Mouse (Mus musculus): ENCODE results near the gene Fam102b.

Gene Fam102b

GRCm38 (mm10) chr3:109026991-109027470 lies 376 bp downstream of the Fam102b start:
- peak; percentile 46 for DNase-seq (ENCODE audit: low read depth, low spot score)
- no peaks in the 10 kb centered on the region for H3K27me3 ChIP-seq (ENCODE audit: control insufficient read depth, insufficient read depth, low read length, poor library complexity, severe bottlenecking)
- H3K36me3 ChIP-seq (ENCODE audit: control insufficient read depth, insufficient read depth, low read length, poor library complexity, severe bottlenecking): no peaks in the 10 kb centered on the region

- peak; percentile 45 for DNase-seq (ENCODE audit: low read depth, low spot score)
- Histone ChIP-seq H3K36me3 (ENCODE audit: control insufficient read depth, insufficient read depth, low read length, poor library complexity, severe bottlenecking) (no peaks in the 10 kb centered on the region), H3K27me3 (ENCODE audit: control insufficient read depth, insufficient read depth, low read length, poor library complexity, severe bottlenecking) (no peaks in the 10 kb centered on the region)
These were observed 881 bp downstream of the Fam102b start for GRCm38 (mm10) chr3:109026462-109026990.

- H3K27me3 ChIP-seq (ENCODE audit: control insufficient read depth, insufficient read depth, low read length, poor library complexity, severe bottlenecking): no peaks in the 10 kb centered on the region
- H3K36me3 ChIP-seq (ENCODE audit: control insufficient read depth, insufficient read depth, low read length, poor library complexity, severe bottlenecking): no peaks in the 10 kb centered on the region
- DNase-seq (ENCODE audit: low read depth, low spot score): peak; percentile 91
These were observed 1.8 kb downstream of the Fam102b start for GRCm38 (mm10) chr3:109025579-109025978.

- DNase-seq (ENCODE audit: low read depth, low spot score): no peak
- no peaks in the 10 kb centered on the region for H3K27me3 ChIP-seq (ENCODE audit: control insufficient read depth, insufficient read depth, low read length, poor library complexity, severe bottlenecking)
- no peaks in the 10 kb centered on the region for H3K36me3 ChIP-seq (ENCODE audit: control insufficient read depth, insufficient read depth, low read length, poor library complexity, severe bottlenecking)
These were observed 4.3 kb downstream of the Fam102b start for GRCm38 (mm10) chr3:109023066-109023465.

GRCm38 (mm10) chr3:109021720-109022516 lies 5.5 kb downstream of the Fam102b start:
- no peak for DNase-seq (ENCODE audit: low read depth, low spot score)
- H3K27me3 ChIP-seq (ENCODE audit: control insufficient read depth, insufficient read depth, low read length, poor library complexity, severe bottlenecking): no peaks in the 10 kb centered on the region
- H3K36me3 ChIP-seq (ENCODE audit: control insufficient read depth, insufficient read depth, low read length, poor library complexity, severe bottlenecking): no peaks in the 10 kb centered on the region

- Histone ChIP-seq H3K27me3 (ENCODE audit: control insufficient read depth, insufficient read depth, low read length, poor library complexity, severe bottlenecking) (no peaks in the 10 kb centered on the region), H3K36me3 (ENCODE audit: control insufficient read depth, insufficient read depth, low read length, poor library complexity, severe bottlenecking) (no peaks in the 10 kb centered on the region)
- no peak for DNase-seq (ENCODE audit: low read depth, low spot score)
These were observed 9.1 kb downstream of the Fam102b start for GRCm38 (mm10) chr3:109018336-109018735.

- DNase-seq (ENCODE audit: low read depth, low spot score): no peak
- Histone ChIP-seq H3K36me3 (ENCODE audit: control insufficient read depth, insufficient read depth, low read length, poor library complexity, severe bottlenecking) (no peaks in the 10 kb centered on the region), H3K27me3 (ENCODE audit: control insufficient read depth, insufficient read depth, low read length, poor library complexity, severe bottlenecking) (no peaks in the 10 kb centered on the region)
These were observed 14.8 kb downstream of the Fam102b start for GRCm38 (mm10) chr3:109012595-109012994.

GRCm38 (mm10) chr3:109010489-109011260 lies 16.7 kb downstream of the Fam102b start:
- DNase-seq (ENCODE audit: low read depth, low spot score): no peak
- H3K27me3 ChIP-seq (ENCODE audit: control insufficient read depth, insufficient read depth, low read length, poor library complexity, severe bottlenecking): no peaks in the 10 kb centered on the region
- no peaks in the 10 kb centered on the region for H3K36me3 ChIP-seq (ENCODE audit: control insufficient read depth, insufficient read depth, low read length, poor library complexity, severe bottlenecking)

- peak; percentile 15 for DNase-seq (ENCODE audit: low read depth, low spot score)
- no peaks in the 10 kb centered on the region for H3K27me3 ChIP-seq (ENCODE audit: control insufficient read depth, insufficient read depth, low read length, poor library complexity, severe bottlenecking)
- no peaks in the 10 kb centered on the region for H3K36me3 ChIP-seq (ENCODE audit: control insufficient read depth, insufficient read depth, low read length, poor library complexity, severe bottlenecking)
These were observed 19.2 kb downstream of the Fam102b start for GRCm38 (mm10) chr3:109008180-109008579.

GRCm38 (mm10) chr3:109005777-109006176 lies 21.6 kb downstream of the Fam102b start:
- Histone ChIP-seq H3K27me3 (ENCODE audit: control insufficient read depth, insufficient read depth, low read length, poor library complexity, severe bottlenecking) (no peaks in the 10 kb centered on the region), H3K36me3 (ENCODE audit: control insufficient read depth, insufficient read depth, low read length, poor library complexity, severe bottlenecking) (peaks cover 4% of the 10 kb centered on the region)
- no peak for DNase-seq (ENCODE audit: low read depth, low spot score)

GRCm38 (mm10) chr3:108999173-108999572 lies 28.2 kb downstream of the Fam102b start:
- peaks cover 4% of the 10 kb centered on the region for H3K36me3 ChIP-seq (ENCODE audit: control insufficient read depth, insufficient read depth, low read length, poor library complexity, severe bottlenecking)

GRCm38 (mm10) chr3:108997762-108998161 lies 29.6 kb downstream of the Fam102b start:
- no peak for DNase-seq (ENCODE audit: low read depth, low spot score)
- H3K36me3 ChIP-seq (ENCODE audit: control insufficient read depth, insufficient read depth, low read length, poor library complexity, severe bottlenecking): peaks cover 4% of the 10 kb centered on the region
- no peaks in the 10 kb centered on the region for H3K27me3 ChIP-seq (ENCODE audit: control insufficient read depth, insufficient read depth, low read length, poor library complexity, severe bottlenecking)

More at GRCm38 (mm10) chr3:108999173-108999572, 28.2 kb downstream of the Fam102b start:
- no peaks in the 10 kb centered on the region for H3K27me3 ChIP-seq (ENCODE audit: control insufficient read depth, insufficient read depth, low read length, poor library complexity, severe bottlenecking)
- no peak for DNase-seq (ENCODE audit: low read depth, low spot score)

- Histone ChIP-seq H3K27me3 (ENCODE audit: control insufficient read depth, insufficient read depth, low read length, poor library complexity, severe bottlenecking) (no peaks in the 10 kb centered on the region), H3K36me3 (ENCODE audit: control insufficient read depth, insufficient read depth, low read length, poor library complexity, severe bottlenecking) (peaks cover 4% of the 10 kb centered on the region)
- peak; percentile 25 for DNase-seq (ENCODE audit: low read depth, low spot score)
These were observed 30.1 kb downstream of the Fam102b start for GRCm38 (mm10) chr3:108997284-108997683.

GRCm38 (mm10) chr3:108995379-108995778 lies 32.0 kb downstream of the Fam102b start:
- Histone ChIP-seq H3K27me3 (ENCODE audit: control insufficient read depth, insufficient read depth, low read length, poor library complexity, severe bottlenecking) (no peaks in the 10 kb centered on the region), H3K36me3 (ENCODE audit: control insufficient read depth, insufficient read depth, low read length, poor library complexity, severe bottlenecking) (no peaks in the 10 kb centered on the region; the same call in 1 of the 2 replicates)
- no peak for DNase-seq (ENCODE audit: low read depth, low spot score)

- no peak for DNase-seq (ENCODE audit: low read depth, low spot score)
- H3K27me3 ChIP-seq (ENCODE audit: control insufficient read depth, insufficient read depth, low read length, poor library complexity, severe bottlenecking): no peaks in the 10 kb centered on the region
These were observed 32.9 kb downstream of the Fam102b start for GRCm38 (mm10) chr3:108994477-108994876.

More at GRCm38 (mm10) chr3:108994477-108994876, 32.9 kb downstream of the Fam102b start:
- no peaks in the 10 kb centered on the region; the same call in 1 of the 2 replicates for H3K36me3 ChIP-seq (ENCODE audit: control insufficient read depth, insufficient read depth, low read length, poor library complexity, severe bottlenecking)
